ENCODE assay signal across 29 mouse cellular contexts in genomic region chr8:103470316-103470715, GRCm38 (mm10).
DNase-seq lines count a peak whose midpoint lies in the region; ATAC-seq and TF ChIP-seq lines count a peak whose summit lies in the region.
"Had no signal": no experiment of that assay in that cellular context is flagged by ENCODE, and none has a peak within 500 bp of the region (broad histone marks: within the 10 kb centered on the region; RNA-seq: fewer than 3 reads in every experiment).

No protein-coding gene starts in this region.

- H3K4me2 ChIP-seq in midbrain, postnatal 0 days (ENCODE audit: low read depth, low read length, poor library complexity, severe bottlenecking): no peak overlapping the region
- no peak overlapping the region for H3K4me2 ChIP-seq in midbrain, embryonic 14.5 days (ENCODE audit: low read length)
- H3K4me2 ChIP-seq: embryonic facial prominence, embryonic 13.5 days; forebrain, embryonic 12.5 days; forebrain, embryonic 15.5 days; heart, embryonic 12.5 days; heart, embryonic 15.5 days; hindbrain, embryonic 14.5 days had no signal

- H3K9me3 ChIP-seq in midbrain, postnatal 0 days (ENCODE audit: low read length): no peaks in the 10 kb centered on the region
- H3K9me3 ChIP-seq in midbrain, embryonic 14.5 days (ENCODE audit: control insufficient read depth, low read length): no peaks in the 10 kb centered on the region
- H3K9me3 ChIP-seq: embryonic facial prominence, embryonic 10.5 days; embryonic facial prominence, embryonic 13.5 days; forebrain, embryonic 12.5 days; forebrain, embryonic 15.5 days; heart, embryonic 12.5 days; heart, embryonic 15.5 days; hindbrain, embryonic 10.5 days had no signal

- no peaks in the 10 kb centered on the region for H3K4me1 ChIP-seq in midbrain, postnatal 0 days (ENCODE audit: insufficient read depth, low read length)
- peaks cover 1% of the 10 kb centered on the region for H3K4me1 ChIP-seq in midbrain, embryonic 14.5 days (ENCODE audit: control insufficient read depth, insufficient read depth, low read length)
- H3K4me1 ChIP-seq: heart, embryonic 12.5 days; heart, embryonic 15.5 days had no signal

- peak; percentile 75 to 76 for DNase-seq in cerebellum, postnatal 14 days
- DNase-seq in cerebellum, adult 9-10 months: no peak
- DNase-seq in kidney, postnatal 10 days: peak; percentile 15
- no peak for DNase-seq in kidney, adult 9 months
- peak; percentile 40 for DNase-seq in midbrain, postnatal 0 days (ENCODE audit: low spot score)
- DNase-seq in midbrain, embryonic 14.5 days: no peak
- DNase-seq: adrenal gland, postnatal 10 days; adrenal gland, postnatal 36 days; B cell, adult 2 months; cerebellum, adult 11-12 months; cerebellum, adult 8-10 months; embryo, embryonic 11 days; gastrocnemius, postnatal 10 days; gastrocnemius, postnatal 36 days; heart, postnatal 10 days; heart, postnatal 36 days had no signal

- H3K27me3 ChIP-seq in midbrain, postnatal 0 days (ENCODE audit: insufficient read depth, low read length): no peaks in the 10 kb centered on the region
- no peaks in the 10 kb centered on the region for H3K27me3 ChIP-seq in midbrain, embryonic 14.5 days (ENCODE audit: control insufficient read depth, insufficient read depth, low read length)
- H3K27me3 ChIP-seq: CH12.LX; embryonic facial prominence, embryonic 13.5 days; forebrain, embryonic 15.5 days; heart, embryonic 12.5 days; heart, embryonic 15.5 days; Patski had no signal

- H3K27ac ChIP-seq in midbrain, postnatal 0 days (ENCODE audit: low read depth, low read length): no peak overlapping the region
- H3K27ac ChIP-seq in midbrain, embryonic 14.5 days (replicated peaks; ENCODE audit: low read depth, low read length): no peak overlapping the region
- H3K27ac ChIP-seq: embryonic facial prominence, embryonic 10.5 days; embryonic facial prominence, embryonic 13.5 days; forebrain, embryonic 12.5 days; forebrain, embryonic 15.5 days; heart, embryonic 15.5 days; hindbrain, embryonic 10.5 days; hindbrain, embryonic 14.5 days had no signal

- TF ChIP-seq CTCF in midbrain, postnatal 0 days (IDR thresholded peaks at IDR 0.05): no peak

- WGBS in midbrain, postnatal 0 days: 61% methylated on average over 4 of the region's 4 CpGs
- whole genome bisulfite sequencing in midbrain, embryonic 14.5 days: 68% methylated on average over 4 of the region's 4 CpGs

- no peak overlapping the region for H3K4me3 ChIP-seq in midbrain, postnatal 0 days (ENCODE audit: low read depth, low read length)
- H3K4me3 ChIP-seq in midbrain, embryonic 14.5 days (replicated peaks; ENCODE audit: low read depth, low read length): no peak overlapping the region
- H3K4me3 ChIP-seq: embryonic facial prominence, embryonic 10.5 days; embryonic facial prominence, embryonic 13.5 days; erythroblast, embryonic 14.5 days; forebrain, embryonic 12.5 days; forebrain, embryonic 15.5 days; heart, embryonic 12.5 days; heart, embryonic 15.5 days; hindbrain, embryonic 10.5 days had no signal

- no peak for ATAC-seq in midbrain, postnatal 0 days (ENCODE audit: low FRiP score)
- ATAC-seq in midbrain, embryonic 14.5 days (ENCODE audit: low FRiP score, low TSS enrichment): no peak
- ATAC-seq: forebrain, embryonic 15.5 days; intestine, postnatal 0 days; Patski had no signal

- H3K9ac ChIP-seq in midbrain, postnatal 0 days (replicated peaks; ENCODE audit: low read length, poor library complexity, severe bottlenecking): no peak overlapping the region
- no peak overlapping the region for H3K9ac ChIP-seq in midbrain, embryonic 14.5 days (replicated peaks; ENCODE audit: low read length)
- H3K9ac ChIP-seq: embryonic facial prominence, embryonic 13.5 days; forebrain, embryonic 12.5 days; forebrain, embryonic 15.5 days; heart, embryonic 12.5 days; heart, embryonic 15.5 days; hindbrain, embryonic 14.5 days had no signal

- H3K36me3 ChIP-seq in midbrain, postnatal 0 days (ENCODE audit: insufficient read depth, low read length): no peaks in the 10 kb centered on the region
- H3K36me3 ChIP-seq in midbrain, embryonic 14.5 days (ENCODE audit: control insufficient read depth, insufficient read depth, low read length): no peaks in the 10 kb centered on the region
- H3K36me3 ChIP-seq: embryonic facial prominence, embryonic 10.5 days; embryonic facial prominence, embryonic 13.5 days; forebrain, embryonic 12.5 days; forebrain, embryonic 15.5 days; G1E; heart, embryonic 12.5 days; heart, embryonic 15.5 days; hindbrain, embryonic 10.5 days had no signal

Comparison
In these comparisons a context has a peak if more than half of its experiments do, and no peak if none do; other contexts are left out.
1. DNase-seq: peak in cerebellum, postnatal 14 days (2 of 2), kidney, postnatal 10 days (single experiment) and midbrain, postnatal 0 days (single experiment); none in cerebellum, adult 9-10 months (single experiment), kidney, adult 9 months (single experiment) and midbrain, embryonic 14.5 days (single experiment).